Mouse (Mus musculus): ENCODE results near the gene Atxn7l3. TPM values are rescaled to one million over a fixed set of nuclear protein-coding genes. Genes with fewer than 3 reads are reported as not detected.

Gene Atxn7l3
- polyA plus RNA-seq, 1 experiment from 2014 or later = 15.1 TPM

- no peaks in the 10 kb centered on the region for H3K9me3 ChIP-seq (replicated peaks; ENCODE audit: control insufficient read depth, low read length)
- peak; percentile 20 for ATAC-seq (replicated peaks; ENCODE audit: insufficient number of reproducible peaks, low FRiP score, low TSS enrichment, low read depth)
- H3K4me1 ChIP-seq (ENCODE audit: control insufficient read depth, insufficient read depth, low read length) = peaks cover 6% of the 10 kb centered on the region; the same call in 1 of the 2 replicates
- peak overlapping the region; percentile 57 for H3K9ac ChIP-seq (replicated peaks; ENCODE audit: low read length)
- 27% methylated on average over 27 of the region's 27 CpGs for WGBS
- H3K27ac ChIP-seq (replicated peaks; ENCODE audit: low read depth, low read length) = peak overlapping the region; percentile 99
- peak overlapping the region; percentile 96 for H3K4me3 ChIP-seq (ENCODE audit: low read depth, low read length)
- no peaks in the 10 kb centered on the region; the same call in 1 of the 2 replicates for H3K36me3 ChIP-seq (replicated peaks; ENCODE audit: control insufficient read depth, insufficient read depth, low read depth, low read length)
- H3K27me3 ChIP-seq (ENCODE audit: control insufficient read depth, insufficient read depth, low read length) = no peaks in the 10 kb centered on the region
- DNase-seq (ENCODE audit: low spot score) = peak; percentile 19
- H3K4me2 ChIP-seq (ENCODE audit: low read depth, low read length) = peak overlapping the region; percentile 87
Observed at GRCm38 (mm10) chr11:102297577-102298556, 1.4 kb upstream of the Atxn7l3 start.

- H3K27ac ChIP-seq (replicated peaks; ENCODE audit: low read depth, low read length) = peak overlapping the region; percentile 99
- H3K27me3 ChIP-seq (ENCODE audit: control insufficient read depth, insufficient read depth, low read length) = no peaks in the 10 kb centered on the region
- ATAC-seq (replicated peaks; ENCODE audit: insufficient number of reproducible peaks, low FRiP score, low TSS enrichment, low read depth) (peak; percentile 56), DNase-seq (ENCODE audit: low spot score) (peak; percentile 82)
- peak overlapping the region; percentile 96 for H3K4me3 ChIP-seq (ENCODE audit: low read depth, low read length)
- peak overlapping the region; percentile 87 for H3K4me2 ChIP-seq (ENCODE audit: low read depth, low read length)
- under 1% methylated on average over 40 of the region's 73 CpGs for WGBS
- peaks cover 6% of the 10 kb centered on the region; the same call in 1 of the 2 replicates for H3K4me1 ChIP-seq (ENCODE audit: control insufficient read depth, insufficient read depth, low read length)
- peaks cover 7% of the 10 kb centered on the region for H3K36me3 ChIP-seq (replicated peaks; ENCODE audit: control insufficient read depth, insufficient read depth, low read depth, low read length)
- H3K9ac ChIP-seq (replicated peaks; ENCODE audit: low read length) = peak overlapping the region; percentile 89
- H3K9me3 ChIP-seq (replicated peaks; ENCODE audit: control insufficient read depth, low read length) = no peaks in the 10 kb centered on the region
Observed at GRCm38 (mm10) chr11:102295598-102296471, 596 bp downstream of the Atxn7l3 start.

DNA sequence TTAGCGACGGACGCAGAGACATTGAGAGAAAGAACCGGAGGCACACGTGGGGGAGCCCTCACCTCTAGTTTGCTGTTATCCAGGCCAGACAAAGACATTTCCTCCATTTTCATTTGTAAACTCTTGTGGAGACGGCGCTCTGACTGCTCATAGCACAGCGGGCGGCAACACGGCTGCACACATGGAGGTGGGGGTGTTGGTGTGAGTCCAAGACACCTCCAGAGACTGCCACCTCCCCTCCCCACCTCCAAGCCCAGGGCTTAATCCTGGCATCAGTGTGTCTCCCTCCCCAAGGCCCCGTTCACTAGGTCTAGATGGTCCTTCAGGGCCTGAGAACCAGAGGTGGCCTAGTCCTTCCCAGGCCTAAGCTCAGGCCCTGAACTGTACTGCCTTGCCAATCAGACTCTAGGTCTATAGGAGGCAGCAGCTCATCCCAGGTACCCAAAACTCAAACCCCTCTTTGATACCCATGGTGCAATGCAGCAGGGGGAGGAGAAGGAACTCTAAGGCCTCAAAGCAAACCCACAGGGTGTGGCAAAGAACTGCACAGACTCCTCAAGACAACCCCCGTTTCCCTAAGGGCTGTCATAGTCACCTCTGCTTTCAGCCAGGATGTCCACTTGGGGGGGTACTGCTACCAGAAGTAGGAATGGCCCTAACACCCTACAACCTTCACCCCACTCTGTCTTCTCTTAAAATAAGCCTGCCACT is 1.4 kb downstream of the Atxn7l3 start:
- Histone ChIP-seq H3K9me3 (replicated peaks; ENCODE audit: control insufficient read depth, low read length) (no peaks in the 10 kb centered on the region), H3K27me3 (ENCODE audit: control insufficient read depth, insufficient read depth, low read length) (no peaks in the 10 kb centered on the region), H3K4me1 (ENCODE audit: control insufficient read depth, insufficient read depth, low read length) (peaks cover 6% of the 10 kb centered on the region; the same call in 1 of the 2 replicates), H3K4me2 (ENCODE audit: low read depth, low read length) (peak overlapping the region; percentile 87), H3K9ac (replicated peaks; ENCODE audit: low read length) (peak overlapping the region; percentile 89), H3K4me3 (ENCODE audit: low read depth, low read length) (peak overlapping the region; percentile 96), H3K27ac (replicated peaks; ENCODE audit: low read depth, low read length) (peak overlapping the region; percentile 99), H3K36me3 (replicated peaks; ENCODE audit: control insufficient read depth, insufficient read depth, low read depth, low read length) (peaks cover 9% of the 10 kb centered on the region)
- WGBS = 79% methylated on average over 12 of the region's 12 CpGs
- ATAC-seq (replicated peaks; ENCODE audit: insufficient number of reproducible peaks, low FRiP score, low TSS enrichment, low read depth) (no peak), DNase-seq (ENCODE audit: low spot score) (peak; percentile 38)

GRCm38 (mm10) chr11:102294416-102294815 is 2.0 kb downstream of the Atxn7l3 start:
- no peaks in the 10 kb centered on the region for H3K27me3 ChIP-seq (ENCODE audit: control insufficient read depth, insufficient read depth, low read length)
- H3K36me3 ChIP-seq (replicated peaks; ENCODE audit: control insufficient read depth, insufficient read depth, low read depth, low read length) = peaks cover 9% of the 10 kb centered on the region
- WGBS = 79% methylated on average over 5 of the region's 5 CpGs
- ATAC-seq (replicated peaks; ENCODE audit: insufficient number of reproducible peaks, low FRiP score, low TSS enrichment, low read depth) (no peak), DNase-seq (ENCODE audit: low spot score) (no peak)
- no peaks in the 10 kb centered on the region for H3K9me3 ChIP-seq (replicated peaks; ENCODE audit: control insufficient read depth, low read length)
- H3K4me1 ChIP-seq (ENCODE audit: control insufficient read depth, insufficient read depth, low read length) = peaks cover 6% of the 10 kb centered on the region; the same call in 1 of the 2 replicates
- no peak overlapping the region for H3K27ac ChIP-seq (replicated peaks; ENCODE audit: low read depth, low read length)
- 0 out of 2 replicates have a peak overlapping the region, but pooled peaks have one; percentile 6 for H3K4me3 ChIP-seq (ENCODE audit: low read depth, low read length)
- H3K9ac ChIP-seq (replicated peaks; ENCODE audit: low read length) = peak overlapping the region; percentile 89; the same call in 1 of the 2 replicates
- peak overlapping the region; percentile 4 for H3K4me2 ChIP-seq (ENCODE audit: low read depth, low read length)

GRCm38 (mm10) chr11:102293971-102294370 is 2.5 kb downstream of the Atxn7l3 start:
- Histone ChIP-seq H3K9me3 (replicated peaks; ENCODE audit: control insufficient read depth, low read length) (no peaks in the 10 kb centered on the region), H3K4me2 (ENCODE audit: low read depth, low read length) (no peak overlapping the region), H3K27me3 (ENCODE audit: control insufficient read depth, insufficient read depth, low read length) (no peaks in the 10 kb centered on the region), H3K36me3 (replicated peaks; ENCODE audit: control insufficient read depth, insufficient read depth, low read depth, low read length) (peaks cover 9% of the 10 kb centered on the region), H3K9ac (replicated peaks; ENCODE audit: low read length) (no peak overlapping the region), H3K4me1 (ENCODE audit: control insufficient read depth, insufficient read depth, low read length) (peaks cover 6% of the 10 kb centered on the region; the same call in 1 of the 2 replicates), H3K4me3 (ENCODE audit: low read depth, low read length) (no peak overlapping the region), H3K27ac (replicated peaks; ENCODE audit: low read depth, low read length) (no peak overlapping the region)
- DNase-seq (ENCODE audit: low spot score) (no peak), ATAC-seq (replicated peaks; ENCODE audit: insufficient number of reproducible peaks, low FRiP score, low TSS enrichment, low read depth) (no peak)
- WGBS = 97% methylated on average over 13 of the region's 13 CpGs

GRCm38 (mm10) chr11:102291051-102291535 is 5.3 kb downstream of the Atxn7l3 start:
- peaks cover 2% of the 10 kb centered on the region for H3K4me1 ChIP-seq (ENCODE audit: control insufficient read depth, insufficient read depth, low read length)
- H3K27me3 ChIP-seq (ENCODE audit: control insufficient read depth, insufficient read depth, low read length) = no peaks in the 10 kb centered on the region
- DNase-seq (ENCODE audit: low spot score) (no peak), ATAC-seq (replicated peaks; ENCODE audit: insufficient number of reproducible peaks, low FRiP score, low TSS enrichment, low read depth) (no peak)
- H3K36me3 ChIP-seq (replicated peaks; ENCODE audit: control insufficient read depth, insufficient read depth, low read depth, low read length) = peaks cover 13% of the 10 kb centered on the region
- H3K9ac ChIP-seq (replicated peaks; ENCODE audit: low read length) = no peak overlapping the region
- H3K27ac ChIP-seq (replicated peaks; ENCODE audit: low read depth, low read length) = no peak overlapping the region
- H3K4me2 ChIP-seq (ENCODE audit: low read depth, low read length) = no peak overlapping the region
- H3K4me3 ChIP-seq (ENCODE audit: low read depth, low read length) = no peak overlapping the region
- 91% methylated on average over 11 of the region's 11 CpGs for WGBS
- no peaks in the 10 kb centered on the region for H3K9me3 ChIP-seq (replicated peaks; ENCODE audit: control insufficient read depth, low read length)

DNA sequence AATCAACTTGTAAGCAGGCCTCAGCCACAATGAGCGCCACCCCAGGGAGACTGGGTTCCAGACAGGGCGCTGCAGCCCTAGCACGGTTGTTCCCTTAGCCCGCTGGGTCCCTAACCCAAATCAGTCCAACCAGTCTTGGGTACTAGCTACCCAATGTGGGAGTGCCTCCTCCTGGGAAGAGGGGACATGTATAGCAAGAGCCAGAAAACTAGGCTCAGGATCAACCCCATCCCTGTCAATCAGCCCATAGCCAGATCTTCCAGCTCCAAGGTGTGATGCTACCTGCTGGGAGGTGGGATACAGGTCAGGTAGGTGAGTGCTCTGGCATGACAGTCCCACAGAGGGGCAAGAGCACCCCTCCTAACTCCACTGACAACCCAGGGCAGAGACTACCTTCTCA is 6.3 kb downstream of the Atxn7l3 start:
- Histone ChIP-seq H3K4me1 (ENCODE audit: control insufficient read depth, insufficient read depth, low read length) (peaks cover under 1% of the 10 kb centered on the region), H3K36me3 (replicated peaks; ENCODE audit: control insufficient read depth, insufficient read depth, low read depth, low read length) (peaks cover 13% of the 10 kb centered on the region), H3K27me3 (ENCODE audit: control insufficient read depth, insufficient read depth, low read length) (no peaks in the 10 kb centered on the region), H3K27ac (replicated peaks; ENCODE audit: low read depth, low read length) (no peak overlapping the region), H3K4me2 (ENCODE audit: low read depth, low read length) (no peak overlapping the region), H3K9ac (replicated peaks; ENCODE audit: low read length) (no peak overlapping the region), H3K9me3 (replicated peaks; ENCODE audit: control insufficient read depth, low read length) (no peaks in the 10 kb centered on the region), H3K4me3 (ENCODE audit: low read depth, low read length) (no peak overlapping the region)
- ATAC-seq (replicated peaks; ENCODE audit: insufficient number of reproducible peaks, low FRiP score, low TSS enrichment, low read depth) = no peak
- no peak for DNase-seq (ENCODE audit: low spot score)
- 74% methylated on average over 4 of the region's 4 CpGs for WGBS

Measured in embryonic facial prominence, embryonic 11.5 days (tissue).